Mouse (Mus musculus): ENCODE data around the gene Sp100. TPM values are rescaled to one million over a fixed set of nuclear protein-coding genes. Genes with fewer than 3 reads are reported as not detected.

Gene Sp100
- polyA plus RNA-seq, 1 experiment, result 38.5 TPM

- no peak for TF ChIP-seq CTCF (IDR thresholded peaks at IDR 0.05; ENCODE audit: extremely low read depth, insufficient read depth, insufficient read length, insufficient replicate concordance)
- TF ChIP-seq POLR2A (IDR thresholded peaks at IDR 0.05; ENCODE audit: low read depth, low read length), result no peak
- no peak overlapping the region for H3K4me3 ChIP-seq (ENCODE audit: extremely low read depth, insufficient read depth, insufficient read length)
- DNase-seq (ENCODE audit: low read depth in 1 of 2, low spot score in 2 of 2), result no peak
Observed at GRCm38 (mm10) chr1:85749829-85750228, 100.0 kb downstream of the Sp100 start.

GRCm38 (mm10) chr1:85750650-85751049 is 100.9 kb downstream of the Sp100 start:
- H3K36me3 ChIP-seq (ENCODE audit: control insufficient read depth, insufficient read depth, low read length), result no peaks in the 10 kb centered on the region
- H3K27me3 ChIP-seq (ENCODE audit: control insufficient read depth, insufficient read depth, low read length), result no peaks in the 10 kb centered on the region
- DNase-seq (ENCODE audit: low read depth in 1 of 2, low spot score in 2 of 2), result no peak
- H3K27ac ChIP-seq (ENCODE audit: insufficient read depth, low read length), result peak overlapping the region; percentile 81
- peaks cover 18% of the 10 kb centered on the region; the same call in 1 of the 2 replicates for H3K4me1 ChIP-seq (ENCODE audit: control insufficient read depth, insufficient read depth, insufficient read length)
- H3K4me3 ChIP-seq (ENCODE audit: extremely low read depth, insufficient read depth, insufficient read length), result no peak overlapping the region
- WGBS, result 45% methylated on average over 4 of the region's 4 CpGs
- no peak for TF ChIP-seq CTCF (IDR thresholded peaks at IDR 0.05; ENCODE audit: extremely low read depth, insufficient read depth, insufficient read length, insufficient replicate concordance)
- no peak for TF ChIP-seq POLR2A (IDR thresholded peaks at IDR 0.05; ENCODE audit: low read depth, low read length)

More at GRCm38 (mm10) chr1:85749829-85750228, 100.0 kb downstream of the Sp100 start:
- H3K27me3 ChIP-seq (ENCODE audit: control insufficient read depth, insufficient read depth, low read length), result no peaks in the 10 kb centered on the region
- H3K4me1 ChIP-seq (ENCODE audit: control insufficient read depth, insufficient read depth, insufficient read length), result peaks cover 18% of the 10 kb centered on the region; the same call in 1 of the 2 replicates
- H3K27ac ChIP-seq (ENCODE audit: insufficient read depth, low read length), result peak overlapping the region; percentile 71; the same call in 1 of the 2 replicates
- no peaks in the 10 kb centered on the region for H3K36me3 ChIP-seq (ENCODE audit: control insufficient read depth, insufficient read depth, low read length)
- WGBS, result 93% methylated on average over 2 of the region's 2 CpGs

- no peaks in the 10 kb centered on the region for H3K27me3 ChIP-seq (ENCODE audit: control insufficient read depth, insufficient read depth, low read length)
- H3K4me1 ChIP-seq (ENCODE audit: control insufficient read depth, insufficient read depth, insufficient read length), result peaks cover 18% of the 10 kb centered on the region; the same call in 1 of the 2 replicates
- TF ChIP-seq POLR2A (IDR thresholded peaks at IDR 0.05; ENCODE audit: low read depth, low read length) (no peak), CTCF (IDR thresholded peaks at IDR 0.05; ENCODE audit: extremely low read depth, insufficient read depth, insufficient read length, insufficient replicate concordance) (no peak)
- 12% methylated on average over 6 of the region's 6 CpGs for WGBS
- peak; percentile 44 to 70 for DNase-seq (ENCODE audit: low read depth in 1 of 2, low spot score in 2 of 2)
- H3K4me3 ChIP-seq (ENCODE audit: extremely low read depth, insufficient read depth, insufficient read length), result no peak overlapping the region
- no peaks in the 10 kb centered on the region for H3K36me3 ChIP-seq (ENCODE audit: control insufficient read depth, insufficient read depth, low read length)
- H3K27ac ChIP-seq (ENCODE audit: insufficient read depth, low read length), result peak overlapping the region; percentile 83
Observed at GRCm38 (mm10) chr1:85751494-85751893, 101.7 kb downstream of the Sp100 start.

- Histone ChIP-seq H3K27ac (ENCODE audit: insufficient read depth, low read length) (peak overlapping the region; percentile 83), H3K27me3 (ENCODE audit: control insufficient read depth, insufficient read depth, low read length) (no peaks in the 10 kb centered on the region), H3K4me3 (ENCODE audit: extremely low read depth, insufficient read depth, insufficient read length) (no peak overlapping the region), H3K4me1 (ENCODE audit: control insufficient read depth, insufficient read depth, insufficient read length) (peaks cover 18% of the 10 kb centered on the region; the same call in 1 of the 2 replicates), H3K36me3 (ENCODE audit: control insufficient read depth, insufficient read depth, low read length) (no peaks in the 10 kb centered on the region)
- WGBS, result 39% methylated on average over 11 of the region's 11 CpGs
- no peak for DNase-seq (ENCODE audit: low read depth in 1 of 2, low spot score in 2 of 2)
- TF ChIP-seq CTCF (IDR thresholded peaks at IDR 0.05; ENCODE audit: extremely low read depth, insufficient read depth, insufficient read length, insufficient replicate concordance) (no peak), POLR2A (IDR thresholded peaks at IDR 0.05; ENCODE audit: low read depth, low read length) (no peak)
Observed at GRCm38 (mm10) chr1:85751932-85752680, 102.3 kb downstream of the Sp100 start.

GRCm38 (mm10) chr1:85757531-85758230 is 107.9 kb downstream of the Sp100 start:
- Histone ChIP-seq H3K27ac (ENCODE audit: insufficient read depth, low read length) (no peak overlapping the region), H3K27me3 (ENCODE audit: control insufficient read depth, insufficient read depth, low read length) (no peaks in the 10 kb centered on the region), H3K4me1 (ENCODE audit: control insufficient read depth, insufficient read depth, insufficient read length) (peaks cover 4% of the 10 kb centered on the region; the same call in 1 of the 2 replicates), H3K4me3 (ENCODE audit: extremely low read depth, insufficient read depth, insufficient read length) (no peak overlapping the region), H3K36me3 (ENCODE audit: control insufficient read depth, insufficient read depth, low read length) (no peaks in the 10 kb centered on the region)
- WGBS, result 66% methylated on average over 6 of the region's 6 CpGs
- DNase-seq (ENCODE audit: low read depth in 1 of 2, low spot score in 2 of 2), result no peak
- TF ChIP-seq CTCF (IDR thresholded peaks at IDR 0.05; ENCODE audit: extremely low read depth, insufficient read depth, insufficient read length, insufficient replicate concordance) (no peak), POLR2A (IDR thresholded peaks at IDR 0.05; ENCODE audit: low read depth, low read length) (no peak)

- no peak for TF ChIP-seq CTCF (IDR thresholded peaks at IDR 0.05; ENCODE audit: extremely low read depth, insufficient read depth, insufficient read length, insufficient replicate concordance)
- no peak for TF ChIP-seq POLR2A (IDR thresholded peaks at IDR 0.05; ENCODE audit: low read depth, low read length)
- Histone ChIP-seq H3K27ac (ENCODE audit: insufficient read depth, low read length) (no peak overlapping the region), H3K4me3 (ENCODE audit: extremely low read depth, insufficient read depth, insufficient read length) (no peak overlapping the region)
Observed at GRCm38 (mm10) chr1:85758231-85758968, 108.6 kb downstream of the Sp100 start.

More at GRCm38 (mm10) chr1:85758231-85758968, 108.6 kb downstream of the Sp100 start:
- peaks cover 4% of the 10 kb centered on the region; the same call in 1 of the 2 replicates for H3K4me1 ChIP-seq (ENCODE audit: control insufficient read depth, insufficient read depth, insufficient read length)
- 40% methylated on average over 14 of the region's 14 CpGs for WGBS
- no peak for DNase-seq (ENCODE audit: low read depth in 1 of 2, low spot score in 2 of 2)
- H3K36me3 ChIP-seq (ENCODE audit: control insufficient read depth, insufficient read depth, low read length), result no peaks in the 10 kb centered on the region
- H3K27me3 ChIP-seq (ENCODE audit: control insufficient read depth, insufficient read depth, low read length), result no peaks in the 10 kb centered on the region

Data from spleen, adult 2 months (tissue).